Mouse (Mus musculus) urinary bladder, postnatal 4 days (tissue): ENCODE results near the gene Prss35.

Experiments
- DNase-seq, 2 experiments: peaks; one replicate each; pipeline ENCODE4 v3.0.0; 2021 to 2022; ENCODE audit warnings: low spot score in 2 of 2

Prss35 gene

DNA sequence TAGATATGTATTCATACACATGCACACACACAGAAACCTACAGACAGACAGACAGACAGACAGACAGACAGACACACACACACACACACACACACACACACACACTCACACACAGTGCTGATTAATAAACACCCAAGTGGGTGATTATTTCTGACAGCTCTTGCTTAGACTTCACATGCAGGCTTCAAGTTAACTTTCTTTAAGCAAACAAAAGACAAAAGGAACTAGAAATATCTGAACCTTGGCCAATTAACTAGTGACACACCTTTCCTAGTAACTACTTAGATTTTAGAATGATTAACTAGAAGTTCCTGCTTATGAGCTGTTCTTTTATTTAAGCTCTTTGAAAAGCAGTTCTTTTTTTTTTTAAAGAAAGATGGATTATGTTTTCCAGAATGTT is 9.1 kb upstream of the Prss35 start:
- DNase-seq = no peak

GRCm38 (mm10) chr9:86734795-86735194 is 8.7 kb upstream of the Prss35 start:
- DNase-seq = no peak

DNA sequence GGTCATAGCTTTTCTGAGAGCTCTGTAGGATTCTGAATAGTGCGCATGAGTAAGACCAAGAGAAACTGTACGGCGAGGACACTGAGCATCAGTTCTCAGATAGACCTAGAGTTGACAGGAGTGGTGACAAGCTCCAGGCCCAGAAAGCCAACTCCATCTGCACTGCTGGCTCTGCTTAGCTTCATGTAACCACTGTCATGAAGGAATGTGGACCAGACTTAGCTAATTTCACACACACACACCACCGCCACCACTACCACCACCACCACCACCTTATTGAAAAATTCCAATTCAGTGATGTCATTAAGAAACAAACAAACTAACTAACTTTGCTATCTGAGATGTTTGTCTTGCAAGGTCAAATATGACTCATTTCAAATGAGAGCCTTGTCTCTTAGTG is 6.5 kb upstream of the Prss35 start:
- no peak for DNase-seq

DNA sequence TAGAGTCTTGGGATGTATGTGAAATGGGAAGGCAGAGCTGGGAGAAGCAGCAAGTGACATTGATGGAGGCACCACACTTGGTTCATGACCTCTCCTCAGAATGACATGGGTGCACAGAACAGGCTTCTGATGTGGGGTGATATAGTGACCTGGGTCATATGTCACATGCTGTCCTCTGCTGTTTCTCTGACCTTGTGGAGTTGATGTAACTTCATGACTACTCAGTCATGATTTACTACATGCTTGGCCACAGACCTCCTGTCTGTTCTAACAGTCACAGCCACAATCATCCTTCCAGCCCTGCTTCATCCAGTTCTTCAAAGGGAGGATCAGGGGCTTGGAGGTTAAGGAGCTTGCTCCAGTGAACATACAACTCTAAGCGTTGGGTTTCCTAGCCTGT is 5.4 kb upstream of the Prss35 start:
- no peak for DNase-seq

DNA sequence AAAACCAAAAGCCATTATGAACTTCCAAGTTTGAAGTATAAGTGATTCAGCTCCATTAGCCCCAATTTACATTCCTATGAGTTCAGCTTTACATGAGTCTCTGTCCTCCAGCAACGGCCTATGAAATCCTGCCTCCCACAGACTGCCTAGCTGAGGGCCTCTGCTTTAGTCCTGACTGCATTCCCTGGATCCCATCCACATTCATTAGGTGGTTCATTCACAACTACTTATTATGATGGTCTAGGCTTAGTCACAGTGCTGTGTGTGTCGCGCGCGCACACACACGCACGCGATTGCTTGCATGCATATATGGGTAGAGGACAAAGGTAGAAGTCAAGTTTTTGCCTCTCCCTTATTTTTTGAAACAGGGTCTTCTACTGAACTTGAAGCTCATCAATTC is 4.6 kb upstream of the Prss35 start:
- no peak for DNase-seq

DNA sequence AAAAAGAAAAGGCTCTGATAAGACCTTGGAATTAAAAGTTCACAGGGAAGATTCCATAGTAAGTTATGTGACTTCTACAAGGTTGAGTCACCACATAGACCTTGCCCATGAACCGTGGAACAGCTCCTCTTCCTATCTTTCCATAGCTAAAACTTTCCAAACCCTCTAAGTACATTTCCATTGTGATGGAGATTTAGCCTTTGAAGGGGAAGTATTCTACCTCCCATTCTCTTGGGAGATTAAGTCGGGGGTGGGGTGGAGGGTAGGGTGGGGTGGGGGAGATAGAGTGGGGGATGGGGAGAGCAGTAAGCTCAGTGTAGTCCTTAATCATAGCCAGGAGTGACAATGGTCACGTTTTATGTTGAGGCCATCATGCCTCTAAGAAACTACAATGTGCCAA is 3.5 kb upstream of the Prss35 start:
- no peak for DNase-seq

- DNase-seq = no peak
These were observed 592 bp downstream of the Prss35 start for GRCm38 (mm10) chr9:86744041-86744440.

- DNase-seq = peak in 1 of 2 experiments; percentile 57
These were observed 2.6 kb downstream of the Prss35 start for GRCm38 (mm10) chr9:86745926-86746581.

- no peak for DNase-seq
These were observed 19.3 kb downstream of the Prss35 start for GRCm38 (mm10) chr9:86762477-86763376.

DNA sequence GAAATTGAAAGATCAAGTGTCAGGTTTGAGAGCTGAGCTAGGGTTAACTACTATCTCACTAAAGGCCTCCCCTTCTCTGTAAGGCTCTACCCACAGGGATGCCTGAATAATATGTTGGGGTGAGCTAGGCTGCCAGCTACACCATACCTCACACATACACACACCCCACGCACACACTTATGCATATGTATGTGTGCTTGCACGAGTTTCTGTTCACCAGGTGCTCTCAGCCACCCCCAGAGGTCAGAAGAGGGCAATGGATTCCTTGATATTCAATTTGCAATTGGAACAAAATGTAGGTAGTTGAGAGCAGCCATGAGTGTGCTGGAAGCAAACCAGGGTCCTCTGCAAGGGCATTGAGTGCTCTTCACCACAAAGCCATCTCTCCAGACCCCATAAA is 20.6 kb downstream of the Prss35 start:
- DNase-seq = no peak

GRCm38 (mm10) chr9:86766991-86767390 is 23.5 kb downstream of the Prss35 start:
- no peak for DNase-seq

GRCm38 (mm10) chr9:86772897-86773296 is 29.4 kb downstream of the Prss35 start:
- DNase-seq = no peak

DNA sequence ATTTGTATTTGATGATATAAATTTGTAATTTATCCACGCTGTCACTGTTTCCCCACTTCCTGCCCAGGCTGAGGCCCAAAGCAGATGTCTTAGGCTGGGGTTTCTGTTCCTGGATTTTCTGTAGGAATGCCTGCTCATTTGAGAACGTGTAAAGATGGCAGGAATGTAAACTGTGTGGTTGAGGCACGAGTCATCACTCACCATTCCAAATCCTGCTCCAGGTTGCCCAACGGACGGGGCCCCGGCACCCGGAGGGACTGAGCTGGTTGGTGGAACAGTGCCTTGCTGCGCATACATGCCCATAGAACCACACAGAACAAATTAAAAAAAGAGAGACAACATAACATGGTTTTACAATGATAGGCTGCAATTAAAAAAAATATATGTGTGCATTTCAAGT is 30.5 kb downstream of the Prss35 start:
- DNase-seq = no peak

- DNase-seq = no peak
These were observed 31.9 kb downstream of the Prss35 start for GRCm38 (mm10) chr9:86775374-86775773.

- DNase-seq = no peak
These were observed 33.9 kb downstream of the Prss35 start for GRCm38 (mm10) chr9:86777309-86777708.

DNA sequence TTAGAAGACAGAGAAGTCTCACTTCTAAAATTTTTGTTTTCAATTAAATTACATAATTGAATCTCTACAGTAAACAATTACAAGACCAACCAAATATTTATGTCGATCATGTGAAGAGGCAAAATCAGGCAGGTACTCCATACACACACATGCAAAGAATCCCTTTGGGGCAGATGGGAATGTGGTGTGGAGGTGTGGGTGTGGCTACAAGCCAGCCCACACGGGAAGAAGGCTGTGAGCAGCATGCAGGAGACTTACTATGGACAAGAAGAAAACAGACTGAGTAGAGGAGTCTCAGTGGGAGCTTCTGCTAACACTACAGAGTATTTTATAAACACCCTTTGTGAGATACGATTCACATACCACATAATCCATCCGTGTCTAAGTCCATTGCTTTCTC is 34.8 kb downstream of the Prss35 start:
- no peak for DNase-seq

DNA sequence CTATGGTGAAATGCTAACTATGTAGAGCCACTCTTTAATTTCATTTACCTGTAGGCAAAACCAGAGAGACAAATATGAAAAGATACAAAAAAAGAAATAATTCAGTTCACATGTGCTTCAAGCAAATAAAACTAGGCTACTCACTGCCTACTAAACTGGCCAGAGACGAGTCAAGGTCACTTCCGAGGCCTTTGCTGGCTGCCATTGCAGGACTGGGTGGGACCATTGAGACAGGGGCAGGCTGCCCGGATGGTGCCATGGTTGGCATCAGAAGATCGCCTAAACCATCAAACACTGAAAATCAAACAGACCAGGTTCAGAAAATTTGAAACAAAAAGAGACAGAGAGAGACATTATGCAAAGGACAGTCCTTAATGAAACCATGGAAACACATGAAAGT is 38.0 kb downstream of the Prss35 start:
- DNase-seq = no peak

DNA sequence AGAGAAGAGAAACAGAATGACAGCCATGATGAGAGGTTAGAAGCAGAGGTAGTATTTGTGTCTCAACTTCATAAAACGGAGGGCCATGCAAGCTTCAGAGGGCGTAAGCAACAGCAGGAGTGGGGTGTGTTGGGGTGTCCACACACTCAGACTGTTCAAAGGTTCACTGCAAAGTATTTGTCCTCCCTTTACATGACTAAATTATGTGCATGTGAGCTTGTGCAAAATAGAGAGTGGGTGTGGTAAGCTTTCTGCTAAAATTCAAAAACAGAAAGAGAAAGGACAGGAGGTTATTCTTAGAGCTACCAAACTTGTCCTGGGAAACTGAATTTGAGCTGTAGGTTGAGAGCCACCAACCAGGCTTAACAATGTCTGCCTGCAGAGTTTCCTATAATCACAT is 39.4 kb downstream of the Prss35 start:
- no peak for DNase-seq

- no peak for DNase-seq
These were observed 45.7 kb downstream of the Prss35 start for GRCm38 (mm10) chr9:86789186-86789585.

DNA sequence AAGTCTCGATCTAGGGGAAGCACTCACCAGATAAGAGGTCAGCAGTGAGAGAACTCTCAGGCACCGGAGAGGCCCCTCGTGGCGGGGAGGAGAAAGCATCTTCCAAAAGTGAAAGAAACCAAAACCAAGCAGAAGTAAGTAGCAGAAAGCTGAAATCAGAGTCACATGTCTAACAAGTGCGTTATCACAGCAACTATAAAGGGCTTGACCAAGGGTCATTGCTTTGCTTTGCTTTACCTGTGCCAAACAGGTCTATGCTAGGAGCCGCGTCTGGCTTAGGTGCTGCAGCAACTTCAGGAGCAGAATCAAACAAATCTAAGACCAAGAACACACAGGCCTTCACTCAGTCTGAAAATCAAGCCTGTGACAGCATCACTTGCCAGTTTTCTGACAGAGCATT is 48.5 kb downstream of the Prss35 start:
- no peak for DNase-seq

DNA sequence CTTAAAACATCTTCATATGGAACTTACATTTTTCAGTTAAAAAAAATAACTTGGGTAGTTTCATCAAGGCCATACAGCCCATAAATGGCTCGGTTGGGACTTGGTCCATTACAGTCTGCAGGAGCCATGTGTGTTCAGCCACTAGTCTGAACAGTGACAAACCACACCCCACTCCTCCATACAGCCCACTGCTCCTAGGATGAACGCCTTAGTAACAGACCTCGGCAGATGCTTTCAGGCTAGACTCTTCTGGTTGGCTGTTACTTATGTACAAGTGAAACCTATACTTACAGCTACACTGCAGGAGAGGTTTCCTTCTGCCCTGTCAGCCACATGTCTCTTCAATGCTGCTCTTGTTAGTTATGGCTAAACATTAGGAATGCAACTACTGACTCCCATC is 51.8 kb downstream of the Prss35 start:
- DNase-seq = no peak

GRCm38 (mm10) chr9:86797553-86797952 is 54.1 kb downstream of the Prss35 start:
- DNase-seq = no peak

DNA sequence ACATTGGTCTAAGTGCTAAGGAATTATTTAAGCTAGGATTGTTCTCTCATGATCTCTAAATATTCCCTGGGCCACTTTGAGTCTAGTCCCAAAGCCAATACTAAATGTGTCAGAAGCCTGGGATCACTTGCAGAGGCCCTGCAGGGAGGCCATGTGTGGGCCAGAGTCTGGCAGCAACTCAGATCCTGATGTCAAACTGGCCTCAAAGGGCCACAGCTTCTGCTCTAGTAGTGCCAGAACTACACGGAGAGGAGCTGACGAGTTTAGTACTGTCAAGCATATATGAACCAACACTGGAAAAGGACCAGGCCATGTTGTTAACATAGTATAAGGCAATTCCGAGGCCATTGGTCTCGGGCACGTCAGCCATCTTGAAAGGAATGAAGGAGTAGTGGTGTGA is 54.7 kb downstream of the Prss35 start:
- no peak for DNase-seq
